Mouse (Mus musculus): ENCODE results near the gene Carmil2. TPM values are rescaled to one million over a fixed set of nuclear protein-coding genes. Genes with fewer than 3 reads are reported as not detected.

Gene Carmil2
- polyA plus RNA-seq, 1 experiment from 2014 or later = 3.9 TPM

- Histone ChIP-seq H3K4me3 (ENCODE audit: low read depth, low read length) (no peak overlapping the region), H3K9me3 (ENCODE audit: control insufficient read depth, low read length) (no peaks in the 10 kb centered on the region), H3K27ac (ENCODE audit: low read depth, low read length) (no peak overlapping the region), H3K4me1 (replicated peaks; ENCODE audit: control insufficient read depth, insufficient read depth, low read length) (peaks cover 4% of the 10 kb centered on the region), H3K36me3 (ENCODE audit: control insufficient read depth, insufficient read depth, low read length) (0 out of 2 replicates have a peak, but pooled peaks cover 2% of the 10 kb centered on the region), H3K9ac (ENCODE audit: low read depth, low read length) (no peak overlapping the region), H3K4me2 (replicated peaks; ENCODE audit: low read depth, low read length) (no peak overlapping the region), H3K27me3 (ENCODE audit: control insufficient read depth, insufficient read depth, low read length) (no peaks in the 10 kb centered on the region)
- WGBS = 93% methylated on average over 11 of the region's 11 CpGs
- DNase-seq (ENCODE audit: low spot score) (no peak), ATAC-seq (ENCODE audit: low FRiP score) (no peak)
Measured at GRCm38 (mm10) chr8:105692449-105693182, 6.5 kb downstream of the Carmil2 start.

DNA sequence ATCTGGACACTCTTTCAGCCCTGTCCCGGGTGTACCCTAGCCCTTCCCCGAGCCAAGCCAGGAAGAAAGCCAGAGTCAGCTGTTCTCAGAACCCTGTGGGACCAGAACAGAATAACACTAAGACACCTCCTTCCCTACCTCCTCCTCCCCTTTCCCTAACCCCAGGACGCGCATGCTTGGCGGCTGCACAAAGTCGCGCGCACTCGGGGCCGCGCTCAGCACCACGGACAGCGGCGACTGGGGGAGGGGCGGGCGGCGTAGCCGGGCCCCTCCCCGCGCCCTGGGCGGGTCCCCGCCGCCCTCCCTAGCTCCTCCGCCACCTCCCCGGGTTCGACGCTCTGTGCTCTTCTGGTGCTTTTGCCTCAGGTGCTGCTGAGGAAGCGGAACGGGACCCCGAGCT lies 7.6 kb downstream of the Carmil2 start:
- H3K9me3 ChIP-seq (ENCODE audit: control insufficient read depth, low read length) = no peaks in the 10 kb centered on the region
- peak overlapping the region; percentile 70 for H3K27ac ChIP-seq (ENCODE audit: low read depth, low read length)
- peak overlapping the region; percentile 64 for H3K9ac ChIP-seq (ENCODE audit: low read depth, low read length)
- H3K4me2 ChIP-seq (replicated peaks; ENCODE audit: low read depth, low read length) = peak overlapping the region; percentile 86
- 0 out of 2 replicates have a peak, but pooled peaks cover 2% of the 10 kb centered on the region for H3K36me3 ChIP-seq (ENCODE audit: control insufficient read depth, insufficient read depth, low read length)
- peaks cover 4% of the 10 kb centered on the region for H3K4me1 ChIP-seq (replicated peaks; ENCODE audit: control insufficient read depth, insufficient read depth, low read length)
- DNase-seq (ENCODE audit: low spot score) = peak; percentile 84
- ATAC-seq (ENCODE audit: low FRiP score) = peak; percentile 62
- H3K4me3 ChIP-seq (ENCODE audit: low read depth, low read length) = peak overlapping the region; percentile 43
- H3K27me3 ChIP-seq (ENCODE audit: control insufficient read depth, insufficient read depth, low read length) = no peaks in the 10 kb centered on the region
- 17% methylated on average over 6 of the region's 30 CpGs for WGBS

DNA sequence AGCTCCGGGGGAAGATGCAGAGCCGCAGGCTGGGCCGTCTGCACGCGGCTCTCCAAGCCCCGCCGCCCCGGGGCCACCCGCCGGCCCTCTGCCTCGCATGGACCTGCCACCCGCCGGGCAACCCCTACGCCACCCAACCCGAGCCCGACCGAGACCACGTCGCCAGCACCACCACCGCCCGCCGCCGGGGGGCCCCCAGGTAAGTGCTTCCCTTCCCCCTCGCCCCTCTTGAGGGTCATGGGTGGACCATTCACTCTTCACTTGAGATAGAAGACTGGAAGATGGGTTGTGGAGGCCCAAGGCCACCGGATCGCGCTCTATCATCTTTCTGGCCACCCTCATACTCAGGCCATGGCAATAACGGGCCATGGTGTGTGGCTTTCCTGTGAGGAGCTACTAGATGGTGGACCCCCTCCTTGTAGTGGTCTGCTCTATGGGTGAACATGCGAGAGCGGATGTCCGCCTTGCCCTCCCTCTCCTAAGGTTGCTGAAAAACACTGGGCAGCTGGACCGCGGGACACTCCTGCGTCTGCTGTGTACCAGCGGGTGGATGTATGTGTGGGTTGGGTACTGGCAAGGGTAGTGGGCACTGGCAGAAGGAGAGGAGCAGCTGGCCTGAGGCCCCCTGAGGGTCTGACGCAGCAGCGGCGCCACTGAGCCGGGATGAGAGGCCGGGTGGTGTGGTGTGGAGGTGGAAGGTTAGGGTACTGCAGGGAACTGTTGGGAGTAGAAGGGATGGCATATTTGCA lies 8.2 kb downstream of the Carmil2 start:
- peak overlapping the region; percentile 86 for H3K4me2 ChIP-seq (replicated peaks; ENCODE audit: low read depth, low read length)
- WGBS = 12% methylated on average over 24 of the region's 40 CpGs
- H3K9ac ChIP-seq (ENCODE audit: low read depth, low read length) = peak overlapping the region; percentile 64
- H3K4me3 ChIP-seq (ENCODE audit: low read depth, low read length) = peak overlapping the region; percentile 43
- no peaks in the 10 kb centered on the region for H3K9me3 ChIP-seq (ENCODE audit: control insufficient read depth, low read length)
- H3K27ac ChIP-seq (ENCODE audit: low read depth, low read length) = peak overlapping the region; percentile 70
- H3K4me1 ChIP-seq (replicated peaks; ENCODE audit: control insufficient read depth, insufficient read depth, low read length) = peaks cover 4% of the 10 kb centered on the region
- 0 out of 2 replicates have a peak, but pooled peaks cover 2% of the 10 kb centered on the region for H3K36me3 ChIP-seq (ENCODE audit: control insufficient read depth, insufficient read depth, low read length)
- peak; percentile 60 for ATAC-seq (ENCODE audit: low FRiP score)
- H3K27me3 ChIP-seq (ENCODE audit: control insufficient read depth, insufficient read depth, low read length) = no peaks in the 10 kb centered on the region
- peak; percentile 57 for DNase-seq (ENCODE audit: low spot score)

GRCm38 (mm10) chr8:105695080-105695780 lies 9.2 kb downstream of the Carmil2 start:
- Histone ChIP-seq H3K4me1 (replicated peaks; ENCODE audit: control insufficient read depth, insufficient read depth, low read length) (peaks cover 4% of the 10 kb centered on the region), H3K27me3 (ENCODE audit: control insufficient read depth, insufficient read depth, low read length) (no peaks in the 10 kb centered on the region), H3K27ac (ENCODE audit: low read depth, low read length) (no peak overlapping the region), H3K36me3 (ENCODE audit: control insufficient read depth, insufficient read depth, low read length) (0 out of 2 replicates have a peak, but pooled peaks cover 2% of the 10 kb centered on the region), H3K9ac (ENCODE audit: low read depth, low read length) (no peak overlapping the region; the same call in 1 of the 2 replicates), H3K4me3 (ENCODE audit: low read depth, low read length) (peak overlapping the region; percentile 43), H3K9me3 (ENCODE audit: control insufficient read depth, low read length) (no peaks in the 10 kb centered on the region), H3K4me2 (replicated peaks; ENCODE audit: low read depth, low read length) (peak overlapping the region; percentile 86)
- ATAC-seq (ENCODE audit: low FRiP score) (no peak), DNase-seq (ENCODE audit: low spot score) (no peak)
- WGBS = 82% methylated on average over 30 of the region's 30 CpGs

DNA sequence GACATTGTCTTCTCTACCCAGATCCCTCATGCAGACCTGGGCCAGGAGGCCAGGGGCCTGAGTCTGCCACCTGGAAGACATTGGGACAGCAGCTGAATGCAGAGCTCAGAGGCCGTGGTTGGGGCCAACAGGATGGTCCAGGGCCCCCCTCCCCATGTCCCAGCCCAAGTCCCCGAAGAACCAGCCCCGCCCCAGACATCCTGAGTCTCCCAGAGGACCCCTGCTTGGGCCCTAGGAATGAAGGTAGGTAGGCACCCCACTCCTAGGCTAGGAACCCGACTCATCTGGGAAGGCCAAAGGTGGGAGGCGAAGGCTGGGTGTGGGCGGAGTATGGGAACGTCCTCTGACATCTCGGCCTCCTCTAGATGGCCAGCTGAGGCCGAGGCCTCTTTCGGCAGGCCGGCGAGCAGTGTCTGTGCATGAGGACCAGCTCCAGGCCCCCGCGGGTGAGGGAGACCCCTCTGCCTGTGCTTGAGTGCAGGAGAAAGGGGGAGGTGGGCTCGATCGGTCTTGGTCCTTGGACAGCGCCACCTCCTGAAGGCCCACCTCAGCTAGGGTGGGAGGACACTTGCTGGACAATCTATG lies 11.2 kb downstream of the Carmil2 start:
- Histone ChIP-seq H3K4me2 (replicated peaks; ENCODE audit: low read depth, low read length) (no peak overlapping the region), H3K4me3 (ENCODE audit: low read depth, low read length) (no peak overlapping the region), H3K9me3 (ENCODE audit: control insufficient read depth, low read length) (no peaks in the 10 kb centered on the region), H3K27ac (ENCODE audit: low read depth, low read length) (no peak overlapping the region), H3K4me1 (replicated peaks; ENCODE audit: control insufficient read depth, insufficient read depth, low read length) (peaks cover 4% of the 10 kb centered on the region), H3K36me3 (ENCODE audit: control insufficient read depth, insufficient read depth, low read length) (0 out of 2 replicates have a peak, but pooled peaks cover 2% of the 10 kb centered on the region), H3K27me3 (ENCODE audit: control insufficient read depth, insufficient read depth, low read length) (no peaks in the 10 kb centered on the region), H3K9ac (ENCODE audit: low read depth, low read length) (no peak overlapping the region)
- WGBS = 90% methylated on average over 17 of the region's 17 CpGs
- no peak for ATAC-seq (ENCODE audit: low FRiP score)
- DNase-seq (ENCODE audit: low spot score) = no peak

DNA sequence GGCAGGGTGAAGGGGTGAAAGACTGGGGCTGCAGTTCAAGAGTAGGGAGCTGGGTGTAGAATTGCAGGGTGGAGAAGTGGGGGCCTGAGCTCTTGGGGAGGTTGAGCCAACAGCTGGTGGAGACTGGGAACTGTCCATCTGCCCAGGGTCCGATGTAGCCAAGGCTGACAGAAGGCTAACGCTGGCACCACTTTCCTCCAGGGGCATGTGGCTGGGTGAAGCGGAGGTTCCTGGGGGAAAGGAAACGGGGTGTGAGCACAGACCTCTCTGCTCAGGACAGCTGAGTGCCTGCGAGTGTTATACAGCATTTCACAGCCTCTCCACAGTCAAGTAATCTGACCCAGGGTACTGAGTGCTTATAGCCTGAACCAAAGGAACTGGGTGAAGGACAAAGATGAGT lies 12.7 kb downstream of the Carmil2 start:
- Histone ChIP-seq H3K27me3 (ENCODE audit: control insufficient read depth, insufficient read depth, low read length) (no peaks in the 10 kb centered on the region), H3K4me3 (ENCODE audit: low read depth, low read length) (no peak overlapping the region), H3K36me3 (ENCODE audit: control insufficient read depth, insufficient read depth, low read length) (0 out of 2 replicates have a peak, but pooled peaks cover 2% of the 10 kb centered on the region), H3K27ac (ENCODE audit: low read depth, low read length) (no peak overlapping the region), H3K9me3 (ENCODE audit: control insufficient read depth, low read length) (no peaks in the 10 kb centered on the region), H3K4me2 (replicated peaks; ENCODE audit: low read depth, low read length) (no peak overlapping the region), H3K9ac (ENCODE audit: low read depth, low read length) (no peak overlapping the region), H3K4me1 (replicated peaks; ENCODE audit: control insufficient read depth, insufficient read depth, low read length) (peaks cover 4% of the 10 kb centered on the region)
- 93% methylated on average over 5 of the region's 5 CpGs for WGBS
- ATAC-seq (ENCODE audit: low FRiP score) = no peak
- DNase-seq (ENCODE audit: low spot score) = no peak

DNA sequence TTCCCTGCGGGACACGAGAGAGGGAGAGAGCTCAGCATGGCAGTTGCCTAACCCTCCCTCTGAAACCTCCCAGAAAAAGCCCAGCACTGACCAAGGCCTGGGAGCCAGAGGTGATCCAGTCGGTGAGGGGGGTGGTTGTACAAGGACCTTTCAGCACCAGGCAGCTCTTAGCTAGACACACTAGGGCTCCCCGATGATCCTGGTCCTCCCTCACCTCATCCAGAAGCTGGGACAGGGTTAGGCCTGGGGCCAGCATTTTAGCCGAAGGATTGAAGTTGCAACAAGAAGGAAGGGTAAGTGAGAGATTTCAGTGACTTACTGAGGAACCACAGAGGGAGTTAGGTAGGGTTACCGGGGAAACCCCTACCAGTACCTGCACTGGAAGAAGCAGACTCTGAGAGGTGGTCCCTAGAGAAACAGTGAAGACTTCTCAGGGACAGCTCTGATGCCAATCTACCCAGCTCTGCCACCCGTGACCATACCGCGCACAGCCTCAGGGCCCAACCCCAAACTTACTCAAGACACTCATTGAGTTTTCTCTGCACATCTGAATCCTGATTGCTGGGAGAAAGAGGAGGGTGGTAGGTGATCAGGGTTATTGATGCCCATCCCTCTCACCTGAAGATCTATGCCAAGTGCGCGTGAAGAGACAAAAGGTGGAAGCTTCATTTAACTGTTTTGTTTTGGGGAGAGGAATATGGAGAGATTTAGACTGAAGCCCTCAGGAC lies 13.6 kb downstream of the Carmil2 start:
- no peaks in the 10 kb centered on the region for H3K27me3 ChIP-seq (ENCODE audit: control insufficient read depth, insufficient read depth, low read length)
- H3K27ac ChIP-seq (ENCODE audit: low read depth, low read length) = no peak overlapping the region
- WGBS = 91% methylated on average over 11 of the region's 11 CpGs
- peak overlapping the region; percentile 91 for H3K4me2 ChIP-seq (replicated peaks; ENCODE audit: low read depth, low read length)
- H3K4me3 ChIP-seq (ENCODE audit: low read depth, low read length) = peak overlapping the region; percentile 73
- peak overlapping the region; percentile 65 for H3K9ac ChIP-seq (ENCODE audit: low read depth, low read length)
- no peak for ATAC-seq (ENCODE audit: low FRiP score)
- H3K36me3 ChIP-seq (ENCODE audit: control insufficient read depth, insufficient read depth, low read length) = 0 out of 2 replicates have a peak, but pooled peaks cover 2% of the 10 kb centered on the region
- DNase-seq (ENCODE audit: low spot score) = no peak
- peaks cover 4% of the 10 kb centered on the region for H3K4me1 ChIP-seq (replicated peaks; ENCODE audit: control insufficient read depth, insufficient read depth, low read length)
- H3K9me3 ChIP-seq (ENCODE audit: control insufficient read depth, low read length) = no peaks in the 10 kb centered on the region

GRCm38 (mm10) chr8:105700566-105700965 lies 14.5 kb downstream of the Carmil2 start:
- Histone ChIP-seq H3K9me3 (ENCODE audit: control insufficient read depth, low read length) (no peaks in the 10 kb centered on the region), H3K27me3 (ENCODE audit: control insufficient read depth, insufficient read depth, low read length) (no peaks in the 10 kb centered on the region), H3K4me3 (ENCODE audit: low read depth, low read length) (peak overlapping the region; percentile 73), H3K9ac (ENCODE audit: low read depth, low read length) (peak overlapping the region; percentile 65), H3K27ac (ENCODE audit: low read depth, low read length) (no peak overlapping the region), H3K4me2 (replicated peaks; ENCODE audit: low read depth, low read length) (peak overlapping the region; percentile 91), H3K36me3 (ENCODE audit: control insufficient read depth, insufficient read depth, low read length) (0 out of 2 replicates have a peak, but pooled peaks cover 2% of the 10 kb centered on the region), H3K4me1 (replicated peaks; ENCODE audit: control insufficient read depth, insufficient read depth, low read length) (no peaks in the 10 kb centered on the region; the same call in none of the 2 replicates)
- ATAC-seq (ENCODE audit: low FRiP score) (peak; percentile 51), DNase-seq (ENCODE audit: low spot score) (no peak)
- 0% methylated on average over 21 of the region's 21 CpGs for WGBS
